Mouse (Mus musculus): Measurements from ENCODE around the gene Cacna1s. TPM values are rescaled to one million over a fixed set of nuclear protein-coding genes. Genes with fewer than 3 reads are reported as not detected.

The Cacna1s gene
- polyA plus RNA-seq, 1 experiment from 2014 or later = 0.17 TPM

- Histone ChIP-seq H3K9ac (no peak overlapping the region), H3K27me3 (no peaks in the 10 kb centered on the region), H3K4me1 (no peaks in the 10 kb centered on the region), H3K4me3 (replicated peaks) (no peak overlapping the region), H3K9me3 (no peaks in the 10 kb centered on the region), H3K36me3 (replicated peaks) (no peaks in the 10 kb centered on the region), H3K27ac (no peak overlapping the region), H3K4me2 (no peak overlapping the region)
- ATAC-seq (ENCODE audit: low FRiP score) = no peak
- 87% methylated on average over 5 of the region's 5 CpGs for WGBS
These were observed 42.3 kb downstream of the Cacna1s start for GRCm38 (mm10) chr1:136094807-136095206.

GRCm38 (mm10) chr1:136102094-136102493, 49.5 kb downstream of the Cacna1s start:
- 0 out of 2 replicates have a peak overlapping the region, but pooled peaks have one; percentile 20 for H3K27ac ChIP-seq
- no peak overlapping the region for H3K4me3 ChIP-seq (replicated peaks)
- peaks cover 16% of the 10 kb centered on the region; the same call in 1 of the 2 replicates for H3K4me1 ChIP-seq
- no peak for ATAC-seq (ENCODE audit: low FRiP score)
- no peaks in the 10 kb centered on the region for H3K36me3 ChIP-seq (replicated peaks)
- no peak overlapping the region for H3K4me2 ChIP-seq
- H3K9ac ChIP-seq = no peak overlapping the region
- no peaks in the 10 kb centered on the region for H3K27me3 ChIP-seq
- WGBS = 80% methylated on average over 4 of the region's 4 CpGs
- H3K9me3 ChIP-seq = no peaks in the 10 kb centered on the region

- 75% methylated on average over 3 of the region's 3 CpGs for WGBS
- Histone ChIP-seq H3K27ac (0 out of 2 replicates have a peak overlapping the region, but pooled peaks have one; percentile 20), H3K27me3 (no peaks in the 10 kb centered on the region), H3K4me3 (replicated peaks) (no peak overlapping the region), H3K9me3 (no peaks in the 10 kb centered on the region), H3K36me3 (replicated peaks) (no peaks in the 10 kb centered on the region), H3K4me2 (no peak overlapping the region), H3K4me1 (peaks cover 16% of the 10 kb centered on the region; the same call in 1 of the 2 replicates), H3K9ac (no peak overlapping the region)
- ATAC-seq (ENCODE audit: low FRiP score) = no peak
These were observed 50.0 kb downstream of the Cacna1s start for GRCm38 (mm10) chr1:136102551-136102950.

DNA sequence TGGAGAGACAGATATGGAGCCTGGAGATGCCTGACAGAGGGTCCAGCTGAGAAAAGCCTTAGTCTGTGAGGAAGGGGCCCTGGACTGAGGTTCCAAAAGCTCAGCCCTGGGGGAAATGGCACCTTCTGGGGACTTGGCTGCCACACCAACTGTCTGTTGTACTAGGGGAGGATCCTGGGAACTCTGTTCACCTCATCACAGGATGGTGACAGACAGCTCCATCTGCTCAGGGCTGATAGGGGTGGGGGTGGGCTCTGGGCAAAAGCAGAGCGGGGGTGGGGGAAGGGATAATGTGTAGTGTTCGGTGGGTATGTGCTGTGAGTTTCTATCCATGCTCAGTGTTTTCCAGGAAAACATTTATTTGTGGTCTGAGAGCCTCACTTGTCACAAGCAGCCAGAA, 50.4 kb downstream of the Cacna1s start:
- Histone ChIP-seq H3K36me3 (replicated peaks) (no peaks in the 10 kb centered on the region), H3K9ac (no peak overlapping the region), H3K9me3 (no peaks in the 10 kb centered on the region), H3K27ac (no peak overlapping the region), H3K4me3 (replicated peaks) (no peak overlapping the region), H3K4me2 (no peak overlapping the region), H3K4me1 (peaks cover 16% of the 10 kb centered on the region; the same call in 1 of the 2 replicates), H3K27me3 (no peaks in the 10 kb centered on the region)
- 76% methylated on average over 2 of the region's 2 CpGs for WGBS
- peak; percentile 82; the same call in 1 of the 2 replicates for ATAC-seq (ENCODE audit: low FRiP score)

DNA sequence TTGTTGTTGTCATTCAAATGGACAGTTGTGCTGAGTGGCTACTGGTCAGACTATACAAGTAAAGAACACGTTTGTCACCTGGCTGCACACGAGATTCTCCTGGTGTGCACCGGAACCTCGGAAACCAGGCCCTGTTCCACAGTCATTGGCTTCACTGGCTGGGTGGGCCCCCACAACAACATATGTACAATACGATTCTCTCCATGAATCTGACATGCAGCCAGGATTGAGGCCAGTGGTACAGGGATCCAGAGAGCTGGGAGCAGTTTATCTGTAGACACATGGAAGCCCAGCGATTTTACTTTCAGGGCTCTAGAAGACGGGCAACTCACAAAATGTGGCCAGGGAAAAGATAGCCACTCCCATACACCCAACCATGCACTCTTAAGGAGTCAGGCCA, 51.1 kb downstream of the Cacna1s start:
- peaks cover 16% of the 10 kb centered on the region; the same call in 1 of the 2 replicates for H3K4me1 ChIP-seq
- no peaks in the 10 kb centered on the region for H3K27me3 ChIP-seq
- H3K4me3 ChIP-seq (replicated peaks) = no peak overlapping the region
- no peaks in the 10 kb centered on the region for H3K36me3 ChIP-seq (replicated peaks)
- ATAC-seq (ENCODE audit: low FRiP score) = 0 out of 2 replicates have a peak, but pooled peaks have one; percentile 15
- H3K9ac ChIP-seq = no peak overlapping the region
- WGBS = 81% methylated on average over 7 of the region's 7 CpGs
- no peaks in the 10 kb centered on the region for H3K9me3 ChIP-seq
- H3K4me2 ChIP-seq = no peak overlapping the region
- H3K27ac ChIP-seq = 0 out of 2 replicates have a peak overlapping the region, but pooled peaks have one; percentile 2

GRCm38 (mm10) chr1:136104741-136105140, 52.2 kb downstream of the Cacna1s start:
- 61% methylated on average over 4 of the region's 4 CpGs for WGBS
- H3K36me3 ChIP-seq (replicated peaks) = no peaks in the 10 kb centered on the region
- no peak overlapping the region for H3K9ac ChIP-seq
- no peaks in the 10 kb centered on the region for H3K27me3 ChIP-seq
- H3K27ac ChIP-seq = no peak overlapping the region
- peaks cover 16% of the 10 kb centered on the region; the same call in 1 of the 2 replicates for H3K4me1 ChIP-seq
- no peak overlapping the region for H3K4me3 ChIP-seq (replicated peaks)
- H3K9me3 ChIP-seq = no peaks in the 10 kb centered on the region
- ATAC-seq (ENCODE audit: low FRiP score) = no peak
- H3K4me2 ChIP-seq = no peak overlapping the region

DNA sequence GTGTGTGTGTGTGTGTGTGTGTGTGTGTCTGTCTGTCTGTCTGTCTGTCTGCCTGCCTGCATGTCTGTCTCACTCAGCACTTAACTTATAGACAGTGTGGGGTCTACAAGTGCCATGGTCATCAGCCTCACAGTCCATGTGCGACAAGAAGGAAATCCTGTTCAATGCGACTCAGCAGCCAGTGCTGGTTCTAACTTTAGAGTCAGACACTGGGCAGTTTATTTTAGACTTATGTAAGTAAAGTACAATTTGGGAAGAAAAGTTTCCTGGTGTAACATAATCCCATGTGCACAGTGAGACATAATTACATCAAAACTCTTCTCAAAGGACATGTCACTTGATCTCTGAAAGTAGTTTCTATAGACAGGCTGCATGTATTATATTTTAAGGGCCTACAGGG, 56.9 kb downstream of the Cacna1s start:
- H3K9me3 ChIP-seq = no peaks in the 10 kb centered on the region
- H3K4me3 ChIP-seq (replicated peaks) = no peak overlapping the region
- peaks cover 3% of the 10 kb centered on the region; the same call in 1 of the 2 replicates for H3K4me1 ChIP-seq
- no peak overlapping the region for H3K27ac ChIP-seq
- H3K27me3 ChIP-seq = no peaks in the 10 kb centered on the region
- H3K9ac ChIP-seq = no peak overlapping the region
- 83% methylated on average over 2 of the region's 2 CpGs for WGBS
- no peak for ATAC-seq (ENCODE audit: low FRiP score)
- H3K36me3 ChIP-seq (replicated peaks) = no peaks in the 10 kb centered on the region
- H3K4me2 ChIP-seq = no peak overlapping the region

GRCm38 (mm10) chr1:136116183-136116582, 63.6 kb downstream of the Cacna1s start:
- no peaks in the 10 kb centered on the region for H3K36me3 ChIP-seq (replicated peaks)
- no peak for ATAC-seq (ENCODE audit: low FRiP score)
- no peak overlapping the region for H3K27ac ChIP-seq
- no peak overlapping the region for H3K4me3 ChIP-seq (replicated peaks)
- 45% methylated on average over 3 of the region's 3 CpGs for WGBS
- H3K27me3 ChIP-seq = no peaks in the 10 kb centered on the region
- H3K4me1 ChIP-seq = peaks cover 15% of the 10 kb centered on the region
- H3K4me2 ChIP-seq = no peak overlapping the region
- no peaks in the 10 kb centered on the region for H3K9me3 ChIP-seq
- no peak overlapping the region for H3K9ac ChIP-seq

GRCm38 (mm10) chr1:136117069-136117468, 64.5 kb downstream of the Cacna1s start:
- Histone ChIP-seq H3K4me3 (replicated peaks) (no peak overlapping the region), H3K4me2 (no peak overlapping the region), H3K27me3 (no peaks in the 10 kb centered on the region), H3K36me3 (replicated peaks) (no peaks in the 10 kb centered on the region), H3K4me1 (peaks cover 15% of the 10 kb centered on the region), H3K27ac (no peak overlapping the region), H3K9me3 (no peaks in the 10 kb centered on the region), H3K9ac (no peak overlapping the region)
- ATAC-seq (ENCODE audit: low FRiP score) = no peak
- 85% methylated on average over 9 of the region's 9 CpGs for WGBS

- Histone ChIP-seq H3K4me1 (peaks cover 15% of the 10 kb centered on the region), H3K36me3 (replicated peaks) (no peaks in the 10 kb centered on the region), H3K27ac (no peak overlapping the region), H3K4me2 (no peak overlapping the region), H3K4me3 (replicated peaks) (no peak overlapping the region), H3K27me3 (no peaks in the 10 kb centered on the region), H3K9ac (no peak overlapping the region), H3K9me3 (no peaks in the 10 kb centered on the region)
- ATAC-seq (ENCODE audit: low FRiP score) = peak; percentile 59
- 40% methylated on average over 8 of the region's 8 CpGs for WGBS
These were observed 66.3 kb downstream of the Cacna1s start for GRCm38 (mm10) chr1:136118875-136119274.

- H3K9me3 ChIP-seq = no peaks in the 10 kb centered on the region
- ATAC-seq (ENCODE audit: low FRiP score) = no peak
- WGBS = 78% methylated on average over 7 of the region's 7 CpGs
- H3K36me3 ChIP-seq (replicated peaks) = no peaks in the 10 kb centered on the region
- H3K27ac ChIP-seq = no peak overlapping the region
- H3K4me1 ChIP-seq = peaks cover 15% of the 10 kb centered on the region
- no peaks in the 10 kb centered on the region for H3K27me3 ChIP-seq
- H3K4me2 ChIP-seq = no peak overlapping the region
- no peak overlapping the region for H3K9ac ChIP-seq
- no peak overlapping the region for H3K4me3 ChIP-seq (replicated peaks)
These were observed 67.2 kb downstream of the Cacna1s start for GRCm38 (mm10) chr1:136119571-136120262.

DNA sequence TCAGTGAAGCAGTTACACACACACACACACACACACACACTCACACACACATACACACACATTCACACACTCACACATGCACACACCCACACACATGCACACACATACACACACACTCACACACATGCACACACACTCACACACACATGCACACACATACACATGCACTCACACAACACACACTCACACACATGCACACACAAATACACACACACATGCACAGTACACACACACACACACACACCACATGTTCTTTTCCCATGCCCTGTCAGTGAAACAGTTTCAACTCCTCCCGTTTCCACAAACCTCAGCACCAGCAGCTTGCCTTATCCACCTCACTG, 67.7 kb downstream of the Cacna1s start:
- H3K4me3 ChIP-seq (replicated peaks) = no peak overlapping the region
- H3K27ac ChIP-seq = no peak overlapping the region
- ATAC-seq (ENCODE audit: low FRiP score) = no peak
- H3K9me3 ChIP-seq = no peaks in the 10 kb centered on the region
- 91% methylated on average over 1 of the region's 1 CpGs for WGBS
- no peak overlapping the region for H3K4me2 ChIP-seq
- no peaks in the 10 kb centered on the region for H3K36me3 ChIP-seq (replicated peaks)
- H3K4me1 ChIP-seq = peaks cover 15% of the 10 kb centered on the region
- no peaks in the 10 kb centered on the region for H3K27me3 ChIP-seq
- H3K9ac ChIP-seq = no peak overlapping the region

DNA sequence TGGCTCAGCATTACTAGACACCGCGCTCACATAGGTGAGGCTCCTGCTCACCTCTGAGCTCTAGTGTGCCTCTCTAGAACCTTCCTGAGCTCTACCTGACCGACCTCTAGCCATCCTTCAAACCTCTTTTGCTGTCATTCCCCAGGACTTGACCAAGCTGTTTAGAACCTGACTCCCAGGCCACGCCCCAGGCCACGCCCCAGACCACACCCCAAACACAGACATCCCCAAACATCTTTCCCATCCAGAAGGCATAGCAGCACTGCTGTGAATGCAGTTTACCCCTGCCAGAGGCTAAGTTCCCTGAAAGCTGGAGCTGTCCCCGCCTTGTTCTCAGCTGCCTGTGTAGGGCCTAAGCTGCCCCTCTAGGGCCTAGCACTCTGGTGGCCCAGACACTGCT, 68.2 kb downstream of the Cacna1s start:
- Histone ChIP-seq H3K4me1 (peaks cover 15% of the 10 kb centered on the region), H3K9me3 (no peaks in the 10 kb centered on the region), H3K27me3 (no peaks in the 10 kb centered on the region), H3K4me2 (no peak overlapping the region), H3K36me3 (replicated peaks) (no peaks in the 10 kb centered on the region), H3K4me3 (replicated peaks) (no peak overlapping the region), H3K9ac (no peak overlapping the region), H3K27ac (no peak overlapping the region)
- no peak for ATAC-seq (ENCODE audit: low FRiP score)
- 50% methylated on average over 6 of the region's 6 CpGs for WGBS

Data from forebrain, embryonic 12.5 days (tissue).